In genomic region chr17:88629931-88630553, GRCm38 (mm10) we compare ENCODE assay signal across 9 mouse cellular contexts. TPM values are rescaled to one million over a fixed set of nuclear protein-coding genes. Genes with fewer than 3 reads are reported as not detected.
A peak's percentile ranks its signal among the peaks of the same experiment; 100 is the strongest.
DNase-seq lines count a peak whose midpoint lies in the region; ATAC-seq and TF ChIP-seq lines count a peak whose summit lies in the region.
"Had no signal": no experiment of that assay in that cellular context is flagged by ENCODE, and none has a peak within 500 bp of the region (broad histone marks: within the 10 kb centered on the region; RNA-seq: fewer than 3 reads in every experiment).

No protein-coding gene starts in this region.

- no peaks in the 10 kb centered on the region for H3K36me3 ChIP-seq in ES-E14 (ENCODE audit: control insufficient read depth, insufficient read depth, low read length, poor library complexity, severe bottlenecking)
- H3K36me3 ChIP-seq in heart, embryonic 11.5 days (ENCODE audit: control insufficient read depth, insufficient read depth, low read length), result no peaks in the 10 kb centered on the region
- H3K36me3 ChIP-seq in stomach, embryonic 15.5 days, result no peaks in the 10 kb centered on the region

- H3K4me2 ChIP-seq in heart, embryonic 11.5 days, result peak overlapping the region; percentile 52
- H3K4me2 ChIP-seq in stomach, embryonic 15.5 days, result peak overlapping the region; percentile 33; the same call in 1 of the 2 replicates

- H3K9ac ChIP-seq in ES-E14 (ENCODE audit: insufficient read depth, low read depth, low read length, poor library complexity, severe bottlenecking), result peak overlapping the region; percentile 27; the same call in 1 of the 2 replicates
- H3K9ac ChIP-seq in heart, embryonic 11.5 days (ENCODE audit: low read depth, low read length), result peak overlapping the region; percentile 63; the same call in 1 of the 2 replicates
- no peak overlapping the region for H3K9ac ChIP-seq in stomach, embryonic 15.5 days

- H3K4me3 ChIP-seq in ES-E14 (ENCODE audit: insufficient read depth in 1 of 2, low read depth in 1 of 2, low read length in 2 of 2, poor library complexity in 1 of 2, severe bottlenecking in 1 of 2), result peak overlapping the region; percentile 10 to 42; a peak in 2 of 4 replicates
- no peak overlapping the region for H3K4me3 ChIP-seq in heart, embryonic 11.5 days (ENCODE audit: low read depth, low read length)
- no peak overlapping the region for H3K4me3 ChIP-seq in stomach, embryonic 15.5 days (replicated peaks)

- in situ Hi-C loops in ES-E14 (cut with MboI; ENCODE audit: low sequenced_read_pairs in 2 of 2, unreplicated experiment in 2 of 2), result no loop called here

- 26% methylated on average over 11 of the region's 11 CpGs for WGBS in heart, embryonic 11.5 days (ENCODE audit: insufficient replicate concordance)
- 15% methylated on average over 11 of the region's 11 CpGs for WGBS in stomach, embryonic 15.5 days

- H3K9me3 ChIP-seq in ES-E14 (ENCODE audit: control insufficient read depth, insufficient read depth, low read depth, low read length), result no peaks in the 10 kb centered on the region
- H3K9me3 ChIP-seq in heart, embryonic 11.5 days (replicated peaks; ENCODE audit: control insufficient read depth, low read length), result no peaks in the 10 kb centered on the region
- no peaks in the 10 kb centered on the region for H3K9me3 ChIP-seq in stomach, embryonic 15.5 days

- ATAC-seq in heart, embryonic 11.5 days (replicated peaks; ENCODE audit: insufficient number of reproducible peaks, low FRiP score, low TSS enrichment), result no peak
- peak; percentile 34; the same call in 1 of the 2 replicates for ATAC-seq in stomach, embryonic 15.5 days (ENCODE audit: insufficient read depth, low FRiP score, low read depth)

- no peaks in the 10 kb centered on the region for H3K27me3 ChIP-seq in heart, embryonic 11.5 days (ENCODE audit: control insufficient read depth, insufficient read depth, low read length)
- H3K27me3 ChIP-seq in stomach, embryonic 15.5 days (replicated peaks), result no peaks in the 10 kb centered on the region

- no peak for DNase-seq in ES-E14 (ENCODE audit: low read depth, low spot score)
- peak; percentile 47 for DNase-seq in embryo, embryonic 9.5 days (ENCODE audit: extremely low spot score)
- DNase-seq in kidney, adult 9 months, result peak; percentile 50
- peak; percentile 90 for DNase-seq in lung, postnatal 25 days (ENCODE audit: low spot score)
- no peak for DNase-seq in thymus, adult 18-20 months
- DNase-seq in thymus, postnatal 25 days, result no peak

- peak overlapping the region; percentile 66; the same call in 1 of the 2 replicates for H3K27ac ChIP-seq in ES-E14 (ENCODE audit: insufficient read depth, low read depth, low read length, poor library complexity, severe bottlenecking)
- H3K27ac ChIP-seq in heart, embryonic 11.5 days (ENCODE audit: low read depth, low read length), result peak overlapping the region; percentile 87
- peak overlapping the region; percentile 92 for H3K27ac ChIP-seq in stomach, embryonic 15.5 days
- H3K27ac ChIP-seq: macrophage had no signal

- H3K4me1 ChIP-seq in ES-E14 (ENCODE audit: control insufficient read depth in 2 of 2, insufficient read depth in 2 of 2, low read length in 2 of 2, poor library complexity in 1 of 2), result peaks cover 14 to 34% of the 10 kb centered on the region in 2 experiments
- peaks cover 44% of the 10 kb centered on the region for H3K4me1 ChIP-seq in heart, embryonic 11.5 days (ENCODE audit: control insufficient read depth, insufficient read depth, low read length)
- H3K4me1 ChIP-seq in stomach, embryonic 15.5 days, result peaks cover 32% of the 10 kb centered on the region

TF ChIP-seq in ES-E14, 5 proteins besides CTCF, POLR2A, EP300 and RAD21:
- TF ChIP-seq HCFC1 (IDR thresholded peaks at IDR 0.05; ENCODE audit: borderline replicate concordance, insufficient read depth, low read length) (no peak), ZC3H11A (IDR thresholded peaks at IDR 0.05; ENCODE audit: borderline replicate concordance, low read depth, low read length) (no peak), CHD2 (IDR thresholded peaks at IDR 0.05; ENCODE audit: low read depth, low read length) (no peak), ZNF384 (IDR thresholded peaks at IDR 0.05; ENCODE audit: low read depth, low read length) (no peak), MAFK (IDR thresholded peaks at IDR 0.05; ENCODE audit: insufficient read depth, low read depth, low read length) (no peak)

RNA-seq across cellular contexts. Expression of gene Ston1, which starts 32.6 kb away (rescaled TPM):
- 4.0 and 4.5 TPM in 2 replicates for total RNA-seq in ES-E14 (2012; rRNA removed)
- 6.9 and 11.1 TPM in 2 replicates for polyA plus RNA-seq in heart, embryonic 11.5 days (2014; fragmentation: Nextera tagmentation; extraction: Ambion mirVana)
- polyA plus RNA-seq in stomach, embryonic 15.5 days (2015; fragmentation: Nextera tagmentation; extraction: Ambion mirVana), result 5.1 and 5.9 TPM in 2 replicates

RNA-seq across cellular contexts. Expression of gene Gtf2a1l, which starts 38.4 kb away (rescaled TPM):
- 0.69 and 0.80 TPM in 2 replicates for total RNA-seq in ES-E14 (2012; rRNA removed)
- polyA plus RNA-seq in heart, embryonic 11.5 days (2014; fragmentation: Nextera tagmentation; extraction: Ambion mirVana), result 0.21 and 0.41 TPM in 2 replicates
- polyA plus RNA-seq in stomach, embryonic 15.5 days (2015; fragmentation: Nextera tagmentation; extraction: Ambion mirVana), result 0.18 and 0.44 TPM in 2 replicates
- polyA plus RNA-seq: macrophage had no signal

Comparison
In these comparisons a context has a peak if more than half of its experiments do, and no peak if none do; other contexts are left out.
1. DNase-seq: peak in embryo, embryonic 9.5 days (single experiment), kidney, adult 9 months (single experiment) and lung, postnatal 25 days (single experiment); none in ES-E14 (single experiment), thymus, adult 18-20 months (0 of 2) and thymus, postnatal 25 days (single experiment).
2. H3K4me3 ChIP-seq: peak in ES-E14 (2 of 2); none in heart, embryonic 11.5 days (single experiment) and stomach, embryonic 15.5 days (single experiment).
3. Peak in every context shown above with its lines, with median percentiles within 50 percentile points of each other: H3K27ac ChIP-seq.